Comparison of ENCODE assay signal across 29 mouse cellular contexts in the genomic region with DNA sequence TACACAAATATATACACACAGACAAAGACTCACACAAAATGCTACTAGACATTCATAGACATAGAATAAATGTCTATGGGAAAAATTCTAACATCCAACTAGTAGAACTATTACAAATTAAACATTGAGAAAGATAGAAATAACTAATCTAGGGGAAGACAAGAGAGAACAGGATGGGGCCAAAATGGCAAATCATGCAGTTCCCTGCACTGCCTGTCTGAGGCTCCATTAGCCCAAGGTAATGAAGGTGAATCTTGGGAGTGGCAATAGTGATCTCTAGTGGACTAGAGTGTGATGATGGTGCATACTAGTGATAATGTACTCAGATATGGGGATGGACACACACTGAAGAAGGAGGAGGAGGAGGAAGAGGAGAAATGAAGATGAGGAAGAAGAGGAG. TPM values are rescaled to one million over a fixed set of nuclear protein-coding genes. Genes with fewer than 3 reads are reported as not detected.
DNase-seq lines count a peak whose midpoint lies in the region; ATAC-seq and TF ChIP-seq lines count a peak whose summit lies in the region.
"Had no signal": no experiment of that assay in that cellular context is flagged by ENCODE, and none has a peak within 500 bp of the region (broad histone marks: within the 10 kb centered on the region; RNA-seq: fewer than 3 reads in every experiment).

No protein-coding gene starts in this region.

- H3K4me2 ChIP-seq in intestine, postnatal 0 days (replicated peaks; ENCODE audit: low read depth): no peak overlapping the region
- H3K4me2 ChIP-seq in intestine, embryonic 15.5 days (replicated peaks): no peak overlapping the region
- H3K4me2 ChIP-seq in liver, postnatal 0 days (ENCODE audit: low read depth, low read length): no peak overlapping the region
- no peak overlapping the region for H3K4me2 ChIP-seq in liver, embryonic 11.5 days
- no peak overlapping the region for H3K4me2 ChIP-seq in CH12.LX (ENCODE audit: insufficient read depth, low read depth, poor library complexity, severe bottlenecking)
- H3K4me2 ChIP-seq: embryonic facial prominence, embryonic 12.5 days; forebrain, embryonic 15.5 days; heart, embryonic 15.5 days; hindbrain, embryonic 13.5 days; limb, embryonic 13.5 days; lung, embryonic 14.5 days; midbrain, embryonic 12.5 days; stomach, embryonic 15.5 days had no signal

- no peaks in the 10 kb centered on the region for H3K9me3 ChIP-seq in intestine, postnatal 0 days (ENCODE audit: control insufficient read depth)
- no peaks in the 10 kb centered on the region for H3K9me3 ChIP-seq in intestine, embryonic 15.5 days
- H3K9me3 ChIP-seq in liver, postnatal 0 days (ENCODE audit: low read length): no peaks in the 10 kb centered on the region
- no peaks in the 10 kb centered on the region for H3K9me3 ChIP-seq in liver, embryonic 11.5 days (ENCODE audit: control insufficient read depth, low read length)
- no peaks in the 10 kb centered on the region for H3K9me3 ChIP-seq in CH12.LX (replicated peaks; ENCODE audit: low read length)
- H3K9me3 ChIP-seq: embryonic facial prominence, embryonic 12.5 days; forebrain, embryonic 15.5 days; heart, embryonic 15.5 days; hindbrain, embryonic 13.5 days; limb, embryonic 13.5 days; midbrain, embryonic 12.5 days; stomach, embryonic 15.5 days had no signal

- no peak for TF ChIP-seq POLR2A in CH12.LX (IDR thresholded peaks at IDR 0.05; ENCODE audit: low read depth, low read length)
- TF ChIP-seq POLR2A in cortical plate, adult 2 months (IDR thresholded peaks at IDR 0.05; ENCODE audit: extremely low read depth, insufficient read depth, low read length): no peak

- H3K27me3 ChIP-seq in intestine, postnatal 0 days (replicated peaks; ENCODE audit: control insufficient read depth, insufficient read depth, low read length): no peaks in the 10 kb centered on the region; the same call in 1 of the 2 replicates
- H3K27me3 ChIP-seq in intestine, embryonic 15.5 days (replicated peaks): no peaks in the 10 kb centered on the region
- no peaks in the 10 kb centered on the region for H3K27me3 ChIP-seq in liver, postnatal 0 days (ENCODE audit: insufficient read depth, low read length)
- no peaks in the 10 kb centered on the region for H3K27me3 ChIP-seq in liver, embryonic 11.5 days (replicated peaks; ENCODE audit: control insufficient read depth, insufficient read depth, low read length)
- H3K27me3 ChIP-seq in CH12.LX (replicated peaks): no peaks in the 10 kb centered on the region
- H3K27me3 ChIP-seq: embryonic facial prominence, embryonic 12.5 days; forebrain, embryonic 15.5 days; heart, embryonic 15.5 days; hindbrain, embryonic 13.5 days; limb, embryonic 13.5 days; midbrain, embryonic 12.5 days; stomach, embryonic 15.5 days had no signal

- H3K79me2 ChIP-seq in CH12.LX (replicated peaks; ENCODE audit: control insufficient read depth, extremely low read depth, insufficient read depth, poor library complexity, severe bottlenecking): no peaks in the 10 kb centered on the region

- DNase-seq in liver, postnatal 0 days: no peak
- no peak for DNase-seq in liver, embryonic 11.5 days (ENCODE audit: low spot score)
- DNase-seq in CH12.LX (ENCODE audit: extremely low read depth): no peak
- DNase-seq: adrenal gland, postnatal 10 days; cerebellum, adult 11 months; cerebellum, adult 9-10 months; cerebellum, postnatal 36 days; embryo, embryonic 11 days; gastrocnemius, adult 2 months; heart, postnatal 36 days; kidney, adult 9 months; kidney, postnatal 25 days; lung, embryonic 14.5 days; lung, postnatal 36 days; right cerebral cortex, postnatal 25 days; thymus, postnatal 25 days had no signal

- in situ Hi-C loops in CH12.LX (cut with MboI; ENCODE audit: low pct_ligation_motif_present, low pct_unique_long_range_greater_than_20kb, low sequenced_read_pairs): loop anchor here (10.0 to 25.0 kb wide), 2 partner anchors 329 to 477 kb away; a partner anchor contains a TSS

- TF ChIP-seq RAD21 in CH12.LX (IDR thresholded peaks at IDR 0.05; ENCODE audit: low read depth, low read length): peak; percentile 5

- peak; percentile 47 for TF ChIP-seq CTCF in intestine, postnatal 0 days (IDR thresholded peaks at IDR 0.05; ENCODE audit: low read depth)
- peak; percentile 21; the same call in 1 of the 2 replicates for TF ChIP-seq CTCF in liver, postnatal 0 days (IDR thresholded peaks at IDR 0.05; ENCODE audit: low read depth)
- TF ChIP-seq CTCF in CH12.LX (conservative IDR thresholded peaks at IDR 0.05 in 1 of 2, IDR thresholded peaks at IDR 0.05 in 1 of 2; ENCODE audit: low read depth in 2 of 2, low read length in 2 of 2): peak in 1 of 2 experiments; percentile 19; a peak in 1 of 4 replicates
- peak; percentile 30; the same call in 1 of the 2 replicates for TF ChIP-seq CTCF in cortical plate, adult 2 months (IDR thresholded peaks at IDR 0.05; ENCODE audit: extremely low read depth, insufficient read depth, low read length)

- no peak overlapping the region for H3K4me3 ChIP-seq in intestine, postnatal 0 days (ENCODE audit: low read depth, low read length)
- no peak overlapping the region for H3K4me3 ChIP-seq in intestine, embryonic 15.5 days (replicated peaks)
- no peak overlapping the region for H3K4me3 ChIP-seq in liver, postnatal 0 days (ENCODE audit: low read depth, low read length)
- H3K4me3 ChIP-seq in liver, embryonic 11.5 days (ENCODE audit: low read depth, low read length): no peak overlapping the region
- H3K4me3 ChIP-seq in CH12.LX (replicated peaks in 1 of 3; ENCODE audit: low read depth in 2 of 3, low read length in 2 of 3, poor library complexity in 1 of 3): no peak overlapping the region
- no peak overlapping the region for H3K4me3 ChIP-seq in cortical plate, adult 2 months (ENCODE audit: insufficient read depth, low read length)
- H3K4me3 ChIP-seq: embryonic facial prominence, embryonic 12.5 days; forebrain, embryonic 15.5 days; gastrocnemius, adult 2 months; heart, embryonic 15.5 days; hindbrain, embryonic 13.5 days; limb, embryonic 13.5 days; midbrain, embryonic 12.5 days; stomach, embryonic 15.5 days had no signal

- H3K36me3 ChIP-seq in intestine, postnatal 0 days (ENCODE audit: control insufficient read depth, insufficient read depth): no peaks in the 10 kb centered on the region
- no peaks in the 10 kb centered on the region for H3K36me3 ChIP-seq in intestine, embryonic 15.5 days
- H3K36me3 ChIP-seq in liver, postnatal 0 days (replicated peaks; ENCODE audit: insufficient read depth, low read length): no peaks in the 10 kb centered on the region
- no peaks in the 10 kb centered on the region for H3K36me3 ChIP-seq in liver, embryonic 11.5 days (ENCODE audit: control insufficient read depth, insufficient read depth, low read length)
- no peaks in the 10 kb centered on the region for H3K36me3 ChIP-seq in CH12.LX (replicated peaks in 1 of 2; ENCODE audit: control insufficient read depth in 1 of 2, insufficient read depth in 1 of 2, low read length in 1 of 2)
- H3K36me3 ChIP-seq: embryonic facial prominence, embryonic 12.5 days; forebrain, embryonic 15.5 days; G1E; heart, embryonic 15.5 days; hindbrain, embryonic 13.5 days; limb, embryonic 13.5 days; midbrain, embryonic 12.5 days; stomach, embryonic 15.5 days had no signal

- ATAC-seq in intestine, postnatal 0 days: no peak
- ATAC-seq in intestine, embryonic 15.5 days: no peak
- ATAC-seq in liver, postnatal 0 days: no peak
- ATAC-seq in liver, embryonic 11.5 days (replicated peaks; ENCODE audit: low FRiP score): no peak
- no peak for ATAC-seq in inflammation-experienced regulatory T-cells, adult 6 months
- ATAC-seq: forebrain, embryonic 15.5 days had no signal

- H3K4me1 ChIP-seq in intestine, postnatal 0 days (replicated peaks; ENCODE audit: control insufficient read depth, insufficient read depth, low read length): no peaks in the 10 kb centered on the region
- no peaks in the 10 kb centered on the region for H3K4me1 ChIP-seq in intestine, embryonic 15.5 days (replicated peaks)
- no peaks in the 10 kb centered on the region for H3K4me1 ChIP-seq in liver, postnatal 0 days (ENCODE audit: insufficient read depth)
- no peaks in the 10 kb centered on the region for H3K4me1 ChIP-seq in liver, embryonic 11.5 days (replicated peaks; ENCODE audit: control insufficient read depth, insufficient read depth, low read length)
- no peaks in the 10 kb centered on the region; a peak in 1 of 4 replicates for H3K4me1 ChIP-seq in CH12.LX (ENCODE audit: control insufficient read depth in 1 of 2, insufficient read depth in 2 of 2)
- no peaks in the 10 kb centered on the region for H3K4me1 ChIP-seq in cortical plate, adult 2 months (ENCODE audit: control insufficient read depth, insufficient read depth, low read length)
- H3K4me1 ChIP-seq: embryonic facial prominence, embryonic 12.5 days; forebrain, embryonic 15.5 days; hindbrain, embryonic 13.5 days; limb, embryonic 13.5 days; midbrain, embryonic 12.5 days; stomach, embryonic 15.5 days had no signal

- no peak overlapping the region for H3K27ac ChIP-seq in intestine, postnatal 0 days (ENCODE audit: low read depth, low read length)
- H3K27ac ChIP-seq in intestine, embryonic 15.5 days: no peak overlapping the region
- no peak overlapping the region for H3K27ac ChIP-seq in liver, postnatal 0 days (ENCODE audit: low read depth)
- H3K27ac ChIP-seq in liver, embryonic 11.5 days (ENCODE audit: low read depth, low read length): no peak overlapping the region
- H3K27ac ChIP-seq in CH12.LX (ENCODE audit: insufficient read depth, low read depth): no peak overlapping the region
- H3K27ac ChIP-seq in cortical plate, adult 2 months (ENCODE audit: insufficient read depth, low read length): no peak overlapping the region
- H3K27ac ChIP-seq: embryonic facial prominence, embryonic 12.5 days; forebrain, embryonic 15.5 days; gastrocnemius, adult 2 months; heart, embryonic 15.5 days; hindbrain, embryonic 13.5 days; limb, embryonic 13.5 days; liver, embryonic 14.5 days; midbrain, embryonic 12.5 days; stomach, embryonic 15.5 days had no signal

- no peak overlapping the region for H3K9ac ChIP-seq in intestine, postnatal 0 days (ENCODE audit: low read depth, low read length)
- H3K9ac ChIP-seq in intestine, embryonic 15.5 days: no peak overlapping the region
- no peak overlapping the region for H3K9ac ChIP-seq in liver, postnatal 0 days (replicated peaks)
- no peak overlapping the region for H3K9ac ChIP-seq in liver, embryonic 11.5 days (ENCODE audit: low read depth, low read length)
- no peak overlapping the region for H3K9ac ChIP-seq in CH12.LX (ENCODE audit: insufficient read depth, low read depth)
- H3K9ac ChIP-seq: embryonic facial prominence, embryonic 12.5 days; forebrain, embryonic 15.5 days; heart, embryonic 15.5 days; hindbrain, embryonic 13.5 days; limb, embryonic 13.5 days; liver, embryonic 14.5 days; lung, embryonic 14.5 days; midbrain, embryonic 12.5 days; stomach, embryonic 15.5 days had no signal

- dilution Hi-C loops in CH12.LX (cut with MboI; ENCODE audit: extremely low pct_ligation_motif_present, extremely low pct_unique_long_range_greater_than_20kb, low sequenced_read_pairs): no loop called here

- TF ChIP-seq EP300 in liver, postnatal 0 days (IDR thresholded peaks at IDR 0.05; ENCODE audit: low read depth): no peak
- TF ChIP-seq EP300 in CH12.LX (IDR thresholded peaks at IDR 0.05; ENCODE audit: low read length): no peak

RNA-seq across cellular contexts. Expression of a gene that starts 47.0 kb away (rescaled TPM):
- 0.93 and 1.8 TPM in 2 replicates for polyA plus RNA-seq in intestine, postnatal 0 days (2015; fragmentation: Nextera tagmentation; extraction: Ambion mirVana)
- polyA plus RNA-seq in intestine, embryonic 15.5 days (2015; fragmentation: Nextera tagmentation; extraction: Ambion mirVana): 1.6 and 2.3 TPM in 2 replicates
- 1.2 and 1.7 TPM in 2 replicates for polyA plus RNA-seq in liver, postnatal 0 days (2015; fragmentation: Nextera tagmentation; extraction: Ambion mirVana)
- 0.71 and 1.0 TPM in 2 replicates for polyA plus RNA-seq in liver, embryonic 11.5 days (2014; fragmentation: Nextera tagmentation; extraction: Ambion mirVana)
- total RNA-seq in CH12.LX (2012; rRNA removed) (0.04 and 0.34 TPM in 2 replicates), CH12.LX (2014; rRNA removed) (0.88 and 1.3 TPM in 2 replicates)
- 1.4 and 1.7 TPM in 2 replicates for polyA plus RNA-seq in CH12.LX (2012; ENCODE audit: insufficient read length, low read depth)
- 11.1 and 11.5 TPM in 2 replicates for polyA plus RNA-seq in cortical plate, adult 2 months (2012; rRNA removed)
- 1 to 10 TPM in 1 of 3 experiments, under 1 TPM in 2; 0.17 to 1.1 (median 0.39) TPM for polyA plus RNA-seq in inflammation-experienced regulatory T-cells, adult 6 months (2017; shearing (Covaris generic))
- polyA plus RNA-seq: G1E had no signal

RNA-seq across cellular contexts. Expression of a gene that starts 49.7 kb away (rescaled TPM):
- 16.0 and 16.2 TPM in 2 replicates for polyA plus RNA-seq in intestine, postnatal 0 days (2015; fragmentation: Nextera tagmentation; extraction: Ambion mirVana)
- 25.3 and 25.8 TPM in 2 replicates for polyA plus RNA-seq in intestine, embryonic 15.5 days (2015; fragmentation: Nextera tagmentation; extraction: Ambion mirVana)
- 11.9 and 13.3 TPM in 2 replicates for polyA plus RNA-seq in liver, postnatal 0 days (2015; fragmentation: Nextera tagmentation; extraction: Ambion mirVana)
- polyA plus RNA-seq in liver, embryonic 11.5 days (2014; fragmentation: Nextera tagmentation; extraction: Ambion mirVana): 5.7 and 6.5 TPM in 2 replicates
- total RNA-seq in CH12.LX (2012; rRNA removed): not detected in 2 replicates
- not detected in 2 replicates for total RNA-seq in CH12.LX (2014; rRNA removed)
- polyA plus RNA-seq in CH12.LX (2012; ENCODE audit: insufficient read length, low read depth): not detected in 2 replicates
- 134 and 136 TPM in 2 replicates for polyA plus RNA-seq in cortical plate, adult 2 months (2012; rRNA removed)
- under 1 TPM in 2 of 3 experiments, not detected in 1; 0.17 to 0.63 TPM for polyA plus RNA-seq in inflammation-experienced regulatory T-cells, adult 6 months (2017; shearing (Covaris generic))
- polyA plus RNA-seq: G1E had no signal
